Mouse (Mus musculus) CD4-positive, CD25-positive, alpha-beta regulatory T cell, adult 9 weeks (primary cell): ENCODE measurements around the gene Gng4. TPM values are rescaled to one million over a fixed set of nuclear protein-coding genes. Genes with fewer than 3 reads are reported as not detected.

Source experiments
- polyA plus RNA-seq: library from polyadenylated mRNA; unstranded; fragments of 100-300 nt; shearing (Covaris generic); gene quantifications from one replicate; pipeline ENCODE4 v1.2.1, GENCODE M21; 2017

The Gng4 gene
- not detected for polyA plus RNA-seq

GRCm38 (mm10) chr13:13783894-13784419 lies at the start of gene Gng4:
TSS of gene Gng4 (plus strand) at chr13:13784059.

Other genes starting within 250 kb of the Gng4 start
- gene Lyst, start 193.7 kb upstream of the Gng4 start, polyA plus RNA-seq: 22.8 TPM
- gene B3galnt2, start 170.4 kb downstream of the Gng4 start, polyA plus RNA-seq: 26.9 TPM